Mouse (Mus musculus) embryonic facial prominence, embryonic 10.5 days (tissue): ENCODE measurements around the gene Ice2. TPM values are rescaled to one million over a fixed set of nuclear protein-coding genes. Genes with fewer than 3 reads are reported as not detected.

Experiments used
- DNase-seq: peaks from one replicate; pipeline ENCODE4 v3.0.0-alpha.2; 2017; ENCODE audit warnings: low spot score
- H3K27ac ChIP-seq: fragments of 300-500 bp; sonication (generic); replicated peaks from 2 replicates; pipeline ENCODE4 v1.5.1; 2016; ENCODE audit warnings: mild to moderate bottlenecking
- H3K27me3 ChIP-seq: fragments of 300-500 bp; sonication (generic); replicated peaks from 2 replicates; pipeline ENCODE4 v1.6.1; 2016; ENCODE audit warnings: low read depth, mild to moderate bottlenecking; ENCODE audit not compliant: poor library complexity, severe bottlenecking
- H3K36me3 ChIP-seq: fragments of 300-500 bp; sonication (generic); replicated peaks from 2 replicates; pipeline ENCODE4 v1.6.1; 2016; ENCODE audit warnings: mild to moderate bottlenecking, moderate library complexity
- H3K4me1 ChIP-seq: fragments of 300-500 bp; sonication (generic); 2 replicates; pipeline ENCODE4 v1.6.1; 2016
- H3K4me3 ChIP-seq: fragments of 300-500 bp; sonication (generic); 2 replicates; pipeline ENCODE4 v1.5.1; 2016; ENCODE audit warnings: mild to moderate bottlenecking, moderate library complexity
- H3K9me3 ChIP-seq: fragments of 300-500 bp; sonication (generic); 2 replicates; pipeline ENCODE4 v1.6.1; 2016; ENCODE audit warnings: mild to moderate bottlenecking
- WGBS: fragments of 180-500 bp; shearing (Covaris S2); methylation state at CpG from one replicate; pipeline ENCODE4 v1.1.7; 2016; 5-methylcytosine and 5-hydroxymethylcytosine counted together
- polyA plus RNA-seq: library from polyadenylated mRNA; unstranded; fragments of >200 nt; fragmentation: Nextera tagmentation; extraction: Ambion mirVana; gene quantifications from 2 replicates; pipeline ENCODE4 v1.2.1, GENCODE M21; 2016

Gene Ice2
- polyA plus RNA-seq, 1 experiment from 2014 or later: 22.5 TPM

DNA sequence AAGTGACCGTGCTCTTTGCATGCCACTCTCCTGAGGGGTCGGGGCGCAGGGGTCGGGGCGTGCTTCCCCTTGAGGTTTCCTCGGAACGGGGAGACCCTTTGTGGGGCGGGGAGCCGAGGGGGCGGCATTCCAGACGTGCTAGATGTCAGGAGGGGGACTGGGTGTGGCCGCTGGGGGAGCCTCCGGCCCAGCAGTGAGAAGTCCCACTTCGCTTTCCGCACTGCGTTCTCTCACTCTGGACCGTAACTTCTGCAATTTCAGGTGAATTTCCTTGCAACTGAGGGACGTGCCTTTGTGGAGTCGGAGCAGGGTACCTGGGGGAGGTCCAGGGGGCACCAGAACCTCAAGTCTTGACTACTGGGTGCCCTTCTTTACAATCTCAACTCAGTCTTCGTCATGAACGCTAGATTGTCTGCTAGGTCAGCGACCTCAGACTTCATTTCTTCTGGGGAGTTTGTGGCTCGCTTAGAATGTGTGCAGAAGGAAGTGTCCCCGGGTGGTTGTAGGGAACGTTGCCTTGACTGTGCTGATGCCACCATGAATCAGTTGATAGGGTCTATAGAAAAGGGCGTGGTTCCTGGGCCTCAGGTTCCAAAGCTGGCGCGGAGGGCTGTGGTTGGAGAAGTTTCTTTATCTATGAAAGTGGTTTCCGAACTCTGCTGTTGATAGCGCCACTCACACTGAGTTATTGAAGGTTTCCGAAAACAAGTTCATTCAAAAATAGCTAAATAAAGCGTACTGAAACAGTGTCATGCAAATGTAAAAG lies 56.4 kb downstream of the Ice2 start:
- peak overlapping the region; percentile 86 for H3K27ac ChIP-seq
- WGBS: 7% methylated on average over 32 of the region's 32 CpGs
- H3K4me1 ChIP-seq: peaks cover 67% of the 10 kb centered on the region
- peak; percentile 51 for DNase-seq
- H3K36me3 ChIP-seq: no peaks in the 10 kb centered on the region
- peaks cover 46% of the 10 kb centered on the region for H3K27me3 ChIP-seq
- H3K9me3 ChIP-seq: no peaks in the 10 kb centered on the region
- peak overlapping the region; percentile 64 for H3K4me3 ChIP-seq

DNA sequence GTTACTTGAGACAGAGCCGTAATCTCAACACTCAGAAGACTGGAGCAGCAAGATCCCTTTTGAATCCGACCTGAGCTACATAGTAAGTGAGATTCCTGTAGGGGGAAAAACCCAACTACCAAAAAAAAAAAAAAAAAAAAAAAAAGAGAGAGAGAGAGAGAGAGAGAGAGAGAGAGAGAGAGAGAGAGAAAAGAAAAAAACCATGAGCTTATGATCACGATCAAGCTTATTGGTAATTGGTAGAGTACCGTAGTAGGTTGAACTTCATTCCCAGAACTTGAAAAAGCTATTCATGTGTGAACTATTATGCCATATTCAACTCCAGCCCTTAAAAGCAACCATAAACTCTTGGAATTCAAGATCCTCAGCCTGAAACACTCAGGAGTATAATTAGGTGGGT lies 57.0 kb downstream of the Ice2 start:
- 65% methylated on average over 4 of the region's 4 CpGs for WGBS
- peaks cover 46% of the 10 kb centered on the region for H3K27me3 ChIP-seq
- DNase-seq: no peak

DNA sequence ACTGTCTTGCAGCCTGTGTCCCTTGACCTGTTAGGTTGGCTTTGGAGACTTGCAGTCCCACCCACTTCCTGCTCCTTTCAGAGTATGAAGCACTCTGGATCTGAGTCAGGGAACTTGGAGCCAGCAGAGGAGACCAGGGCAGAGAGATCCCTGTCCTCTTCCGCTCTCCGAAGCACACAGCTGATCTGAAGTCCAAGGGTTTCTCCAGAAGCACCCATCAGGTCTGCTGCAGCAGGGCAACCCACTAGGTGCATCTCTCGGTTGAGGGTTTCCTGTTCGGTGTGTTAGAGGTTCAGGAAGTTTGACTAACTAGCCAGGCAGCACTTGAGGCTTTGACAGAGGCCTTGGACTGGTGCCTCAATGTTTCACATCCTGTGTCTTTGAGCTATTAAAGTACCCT lies 57.7 kb downstream of the Ice2 start:
- H3K27me3 ChIP-seq: peaks cover 46% of the 10 kb centered on the region
- no peaks in the 10 kb centered on the region for H3K36me3 ChIP-seq
- H3K4me3 ChIP-seq: peak overlapping the region; percentile 64; the same call in 1 of the 2 replicates
- H3K4me1 ChIP-seq: peaks cover 77% of the 10 kb centered on the region
- 0 out of 2 replicates have a peak overlapping the region, but pooled peaks have one; percentile 30 for H3K27ac ChIP-seq
- 75% methylated on average over 4 of the region's 4 CpGs for WGBS
- no peak for DNase-seq
- no peaks in the 10 kb centered on the region for H3K9me3 ChIP-seq

More for the DNA sequence above, 57.0 kb downstream of the Ice2 start:
- Histone ChIP-seq H3K4me1 (peaks cover 72% of the 10 kb centered on the region), H3K9me3 (no peaks in the 10 kb centered on the region), H3K27ac (no peak overlapping the region), H3K36me3 (no peaks in the 10 kb centered on the region), H3K4me3 (peak overlapping the region; percentile 64; the same call in 1 of the 2 replicates)

DNA sequence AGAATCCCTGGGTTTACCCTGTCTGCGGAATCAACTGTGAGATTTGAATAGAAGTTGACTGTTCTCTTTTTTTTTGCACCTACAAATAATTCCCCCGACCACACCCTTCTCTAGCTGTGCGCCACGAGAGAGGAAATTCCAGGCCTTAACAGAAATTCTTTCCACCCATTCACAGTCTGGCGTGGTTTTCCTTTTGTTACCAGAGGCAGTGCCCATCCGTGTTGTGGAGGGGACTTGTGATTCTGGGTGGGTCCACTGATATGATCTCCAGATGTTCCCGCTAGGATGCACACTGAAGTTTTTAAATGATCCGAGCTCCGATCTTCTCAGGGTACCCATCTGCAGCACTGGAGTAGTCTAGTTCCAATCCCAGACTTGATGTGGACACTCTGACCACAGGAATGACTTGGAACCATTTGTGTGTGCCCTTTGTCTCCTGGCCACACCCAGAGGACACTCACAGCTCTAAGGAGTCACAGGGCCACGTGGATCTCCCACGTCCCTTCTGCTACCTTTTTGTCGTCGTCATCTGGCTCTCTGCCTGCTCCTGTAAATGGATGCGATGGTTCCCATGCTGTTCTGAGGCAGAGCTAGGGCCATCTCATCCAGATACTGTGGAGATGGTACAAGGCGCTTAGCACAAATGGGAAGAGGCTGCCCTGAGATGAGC lies 58.8 kb downstream of the Ice2 start:
- peak overlapping the region; percentile 49; the same call in 1 of the 2 replicates for H3K27ac ChIP-seq
- H3K27me3 ChIP-seq: peaks cover 46% of the 10 kb centered on the region

DNA sequence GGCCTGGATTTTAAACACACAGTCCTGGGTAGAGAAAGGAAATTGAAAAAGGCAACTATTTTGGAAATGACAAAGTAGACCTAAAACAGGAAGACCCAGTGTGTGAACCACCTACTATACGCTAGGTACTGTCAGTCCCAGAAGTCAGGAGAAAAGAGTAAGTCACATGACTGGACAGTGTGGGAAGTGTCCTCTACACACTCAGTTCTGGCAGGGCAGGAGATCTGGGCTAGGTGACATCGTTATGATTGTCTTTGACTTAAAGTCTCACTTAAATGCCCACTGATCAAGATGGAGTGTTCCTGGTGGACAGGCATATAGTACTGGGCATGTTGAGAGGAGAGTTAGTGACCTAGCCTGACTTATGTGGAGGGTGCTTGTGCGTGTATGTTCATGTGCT lies 59.4 kb downstream of the Ice2 start:
- DNase-seq: no peak
- H3K4me3 ChIP-seq: no peak overlapping the region
- WGBS: 94% methylated on average over 3 of the region's 3 CpGs
- H3K27me3 ChIP-seq: peaks cover 42% of the 10 kb centered on the region
- peaks cover 72% of the 10 kb centered on the region for H3K4me1 ChIP-seq
- peak overlapping the region; percentile 75 for H3K27ac ChIP-seq
- no peaks in the 10 kb centered on the region for H3K9me3 ChIP-seq
- H3K36me3 ChIP-seq: no peaks in the 10 kb centered on the region

More for the DNA sequence above, 58.8 kb downstream of the Ice2 start:
- Histone ChIP-seq H3K4me1 (peaks cover 75% of the 10 kb centered on the region), H3K9me3 (no peaks in the 10 kb centered on the region), H3K4me3 (no peak overlapping the region), H3K36me3 (no peaks in the 10 kb centered on the region)
- no peak for DNase-seq
- WGBS: 90% methylated on average over 15 of the region's 15 CpGs

DNA sequence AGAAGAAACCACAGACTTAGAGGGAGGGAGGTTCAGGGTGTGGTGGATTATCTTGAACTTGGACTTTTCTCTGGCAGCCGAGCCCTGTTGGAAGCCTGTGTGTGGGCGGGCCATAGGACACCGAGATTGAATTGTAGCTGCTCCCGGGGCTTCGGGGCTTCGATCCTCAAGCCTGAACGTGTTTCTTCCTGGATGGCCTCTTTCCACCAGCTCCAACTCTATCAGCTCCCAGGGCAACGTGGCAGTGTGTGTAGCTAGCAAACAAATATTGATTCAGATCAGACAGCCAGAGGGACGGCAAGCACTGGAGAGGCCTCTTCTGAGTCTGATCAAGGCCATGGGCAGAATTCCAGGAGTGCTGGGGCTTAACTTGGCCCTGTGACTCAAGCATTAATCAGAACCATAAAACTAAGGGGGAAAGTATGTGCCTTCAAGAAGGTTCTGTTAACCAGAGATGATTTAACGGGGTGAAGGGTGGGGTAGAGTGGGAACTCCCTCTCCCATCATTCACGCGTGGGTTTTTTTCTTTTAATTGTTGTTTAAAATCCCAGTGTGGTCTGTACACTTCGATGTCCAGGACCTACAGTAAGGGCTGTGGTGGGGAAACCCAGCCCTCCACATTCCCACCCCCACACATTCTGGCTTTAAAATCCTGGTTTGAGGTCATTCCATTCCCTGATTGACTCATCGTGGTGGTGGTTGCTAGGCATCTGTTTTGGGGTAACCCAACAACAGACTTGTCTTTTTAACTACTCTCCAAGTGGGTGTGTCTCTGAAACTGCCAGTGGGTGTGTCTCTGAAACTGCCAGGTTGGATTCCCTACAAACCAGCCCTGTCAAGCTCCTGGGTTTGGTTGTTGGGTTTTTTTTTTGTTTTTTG lies 60.3 kb downstream of the Ice2 start:
- WGBS: 67% methylated on average over 14 of the region's 14 CpGs
- Histone ChIP-seq H3K4me3 (no peak overlapping the region), H3K4me1 (peaks cover 70% of the 10 kb centered on the region), H3K27ac (peak overlapping the region; percentile 75), H3K36me3 (no peaks in the 10 kb centered on the region), H3K9me3 (no peaks in the 10 kb centered on the region), H3K27me3 (peaks cover 33% of the 10 kb centered on the region)
- DNase-seq: peak; percentile 57

DNA sequence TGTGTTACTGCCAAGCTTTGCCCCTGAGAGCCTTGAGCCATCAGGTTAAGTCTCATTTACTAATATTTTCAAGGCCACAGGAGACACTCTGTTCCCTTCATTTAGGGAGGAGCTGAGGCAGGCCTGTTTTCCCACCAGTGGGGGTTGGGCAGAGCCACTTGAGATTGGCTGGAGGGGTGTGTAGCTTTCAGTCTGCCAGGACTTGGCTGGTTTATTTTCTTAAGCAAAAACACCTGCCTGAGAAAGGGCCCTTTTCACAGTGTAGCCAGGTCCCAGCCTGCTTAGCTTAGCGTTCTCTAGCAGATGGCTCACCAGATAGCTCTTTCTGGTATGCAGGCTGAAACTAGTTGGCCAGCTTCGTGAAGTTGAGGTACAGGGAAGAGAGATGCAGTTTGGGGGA lies 61.3 kb downstream of the Ice2 start:
- WGBS: 35% methylated on average over 2 of the region's 2 CpGs
- H3K9me3 ChIP-seq: no peaks in the 10 kb centered on the region
- no peaks in the 10 kb centered on the region for H3K36me3 ChIP-seq
- peak; percentile 86 for DNase-seq
- H3K4me3 ChIP-seq: peak overlapping the region; percentile 16; the same call in 1 of the 2 replicates
- peaks cover 23% of the 10 kb centered on the region for H3K27me3 ChIP-seq
- H3K27ac ChIP-seq: peak overlapping the region; percentile 75
- peaks cover 60% of the 10 kb centered on the region for H3K4me1 ChIP-seq

DNA sequence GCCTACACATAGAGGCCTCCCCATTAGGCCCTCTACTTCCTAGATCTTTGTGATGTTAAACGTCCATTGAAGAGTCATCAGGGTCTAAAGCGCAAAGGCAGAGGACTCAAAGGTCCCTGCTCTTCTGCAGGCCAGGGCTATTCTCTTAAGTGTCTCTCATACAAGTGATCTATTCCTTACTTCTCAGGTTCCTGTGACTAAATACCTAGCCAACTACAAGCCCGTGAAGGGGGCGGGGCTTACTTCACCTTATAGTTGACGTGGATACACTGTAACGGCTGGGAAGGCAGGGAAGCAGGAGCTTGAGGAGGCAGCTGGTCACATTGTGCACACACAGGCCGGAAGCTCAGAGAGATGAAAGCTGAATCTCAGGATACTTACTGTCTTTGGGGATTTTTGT lies 62.2 kb downstream of the Ice2 start:
- H3K36me3 ChIP-seq: no peaks in the 10 kb centered on the region
- WGBS: 92% methylated on average over 7 of the region's 7 CpGs
- peaks cover 52% of the 10 kb centered on the region for H3K4me1 ChIP-seq
- peak overlapping the region; percentile 75; the same call in 1 of the 2 replicates for H3K27ac ChIP-seq
- no peak for DNase-seq
- no peaks in the 10 kb centered on the region for H3K9me3 ChIP-seq
- H3K27me3 ChIP-seq: peaks cover 14% of the 10 kb centered on the region
- no peak overlapping the region for H3K4me3 ChIP-seq

DNA sequence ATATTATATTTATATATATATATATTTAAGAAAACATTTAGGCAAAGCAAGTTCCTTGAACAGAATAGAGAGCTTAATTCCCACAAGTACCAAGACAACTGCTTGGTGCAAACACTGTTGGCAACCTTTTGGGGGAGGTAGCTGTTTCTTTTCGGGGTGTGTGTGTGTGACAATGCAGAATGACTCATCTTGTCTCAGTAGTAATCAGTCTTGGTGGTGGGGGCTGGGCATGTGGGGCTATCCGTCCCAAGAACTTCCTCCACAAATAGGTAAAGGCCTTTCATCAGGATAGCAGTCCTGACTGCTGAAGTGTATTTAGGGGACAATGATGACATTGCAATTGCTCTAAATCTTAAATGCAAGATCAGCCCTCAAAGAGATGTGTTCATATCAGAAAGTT lies 65.3 kb downstream of the Ice2 start:
- Histone ChIP-seq H3K4me1 (peaks cover 43% of the 10 kb centered on the region), H3K27me3 (0 out of 2 replicates have a peak, but pooled peaks cover 5% of the 10 kb centered on the region), H3K36me3 (no peaks in the 10 kb centered on the region), H3K4me3 (no peak overlapping the region), H3K9me3 (no peaks in the 10 kb centered on the region), H3K27ac (no peak overlapping the region)
- DNase-seq: no peak
- 80% methylated on average over 2 of the region's 2 CpGs for WGBS

DNA sequence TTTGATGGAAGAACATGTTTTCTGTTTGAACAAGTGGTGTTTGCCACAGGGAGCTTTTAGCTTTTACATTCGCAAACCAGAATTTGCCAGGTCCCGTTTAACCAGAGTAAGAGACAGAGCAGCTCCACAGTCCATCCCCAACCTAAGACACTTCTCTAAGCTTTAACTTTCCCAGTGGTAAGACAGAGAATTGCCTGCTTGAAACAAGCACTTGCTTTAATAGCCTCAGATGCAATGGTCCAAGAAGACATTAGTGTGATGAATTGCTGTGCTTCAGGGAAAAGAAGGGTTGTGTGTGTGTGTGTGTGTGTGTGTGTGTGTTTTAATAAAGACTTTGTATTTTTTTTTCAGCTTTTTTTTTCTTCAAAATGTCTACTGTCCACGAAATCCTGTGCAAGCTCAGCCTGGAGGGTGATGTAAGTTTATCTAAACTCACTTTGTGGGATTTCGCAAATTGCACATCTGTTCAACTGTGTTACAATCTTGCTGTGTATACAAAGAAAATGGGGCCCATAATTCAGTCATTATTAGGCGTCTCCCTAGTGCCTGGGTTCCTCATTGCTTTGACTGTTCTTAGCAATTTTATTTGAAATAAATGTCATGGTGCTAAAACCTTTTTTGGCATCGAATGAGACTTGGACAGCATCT lies 66.5 kb downstream of the Ice2 start:
- H3K27me3 ChIP-seq: 0 out of 2 replicates have a peak, but pooled peaks cover 5% of the 10 kb centered on the region
- H3K4me3 ChIP-seq: no peak overlapping the region
- H3K4me1 ChIP-seq: peaks cover 43% of the 10 kb centered on the region
- DNase-seq: no peak
- no peaks in the 10 kb centered on the region for H3K9me3 ChIP-seq
- 91% methylated on average over 6 of the region's 6 CpGs for WGBS
- no peak overlapping the region for H3K27ac ChIP-seq
- no peaks in the 10 kb centered on the region for H3K36me3 ChIP-seq

DNA sequence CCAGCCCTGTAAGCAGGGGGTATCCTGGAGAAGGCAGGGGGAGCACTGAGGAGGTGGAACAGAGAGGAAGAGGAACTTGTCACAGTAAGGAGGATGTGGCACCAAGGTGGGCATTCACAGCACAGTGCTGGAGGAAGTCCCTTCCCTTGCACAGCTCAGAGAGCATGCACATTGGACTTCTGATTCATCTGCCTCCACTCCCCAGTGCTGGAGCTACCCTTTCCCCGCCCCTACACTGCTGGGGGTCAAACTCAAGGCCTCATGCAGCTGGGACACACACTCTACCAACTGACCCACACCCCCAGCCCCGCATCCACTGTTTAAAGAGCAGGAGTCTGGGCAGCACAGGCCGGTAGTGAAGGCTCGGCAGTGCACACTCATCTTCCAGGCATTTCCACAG lies 68.4 kb downstream of the Ice2 start:
- Histone ChIP-seq H3K27ac (peak overlapping the region; percentile 65; the same call in 1 of the 2 replicates), H3K4me3 (no peak overlapping the region), H3K36me3 (no peaks in the 10 kb centered on the region), H3K4me1 (peaks cover 52% of the 10 kb centered on the region), H3K9me3 (no peaks in the 10 kb centered on the region), H3K27me3 (0 out of 2 replicates have a peak, but pooled peaks cover 5% of the 10 kb centered on the region)
- DNase-seq: no peak
- WGBS: 66% methylated on average over 4 of the region's 4 CpGs
